Mouse (Mus musculus) C2C12 (cell line): ENCODE data around the gene Mrtfb. TPM values are rescaled to one million over a fixed set of nuclear protein-coding genes. Genes with fewer than 3 reads are reported as not detected.

ENCODE experiments used
- H3K27me3 ChIP-seq: one replicate; pipeline ENCODE4 v1.6.1; 2011; ENCODE audit not compliant: control insufficient read depth, insufficient read depth, insufficient read length
- H3K36me3 ChIP-seq: one replicate; pipeline ENCODE4 v1.6.1; 2011; ENCODE audit not compliant: control insufficient read depth, insufficient read depth
- H3K4me3 ChIP-seq: one replicate; pipeline ENCODE4 v1.5.1; 2011; ENCODE audit warnings: mild to moderate bottlenecking, control low read depth; ENCODE audit not compliant: poor library complexity, insufficient read depth, severe bottlenecking
- H3K79me2 ChIP-seq: one replicate; pipeline ENCODE4 v1.6.1; 2011; ENCODE audit not compliant: control insufficient read depth, insufficient read depth
- H3K79me3 ChIP-seq: one replicate; pipeline ENCODE4 v1.6.1; 2011; ENCODE audit warnings: low read depth, control low read depth
- H3ac ChIP-seq: one replicate; pipeline ENCODE3; 2011; ENCODE audit warnings: low read depth; ENCODE audit not compliant: control insufficient read depth, insufficient read length
- CEBPB ChIP-seq: IDR thresholded peaks from one replicate; pipeline ENCODE4 v1.6.1; 2011; ENCODE audit warnings: low read depth, mild to moderate bottlenecking, control low read depth, moderate library complexity
- CTCF ChIP-seq: IDR thresholded peaks from one replicate; pipeline ENCODE4 v1.5.1; 2011; ENCODE audit not compliant: control insufficient read depth, insufficient read depth, insufficient read length
- FOSL1 ChIP-seq: IDR thresholded peaks from one replicate; pipeline ENCODE4 v1.8.0; 2011; ENCODE audit warnings: mild to moderate bottlenecking, low read length; ENCODE audit not compliant: poor library complexity, insufficient read depth, severe bottlenecking
- MAX ChIP-seq: IDR thresholded peaks from one replicate; pipeline ENCODE4 v1.6.1; 2011; ENCODE audit warnings: mild to moderate bottlenecking, control low read depth
- MYOD1 ChIP-seq: IDR thresholded peaks from one replicate; pipeline ENCODE4 v1.6.1; 2011; ENCODE audit warnings: low read depth; ENCODE audit not compliant: control insufficient read depth, insufficient read length
- MYOG ChIP-seq: IDR thresholded peaks from one replicate; pipeline ENCODE4 v1.6.1; 2011; ENCODE audit not compliant: control insufficient read depth, insufficient read length; ENCODE audit errors: extremely low read depth
- USF1 ChIP-seq: IDR thresholded peaks from one replicate; pipeline ENCODE4 v1.6.1; 2011; ENCODE audit warnings: low read depth, mild to moderate bottlenecking, control low read depth, moderate library complexity
- microRNA-seq: library from miRNA; unstranded; fragments of <30 nt; microRNA quantifications from one replicate; pipeline ENCODE4, GENCODE M21; 2019; ENCODE audit warnings: borderline microRNAs expressed
- polyA plus RNA-seq: library from polyadenylated mRNA; unstranded; fragments of >200 nt; fragmentation: generic; extraction: Trizol; gene quantifications from one replicate; pipeline ENCODE4 v1.2.1, GENCODE M21; 2012; ENCODE audit warnings: missing spikeins

The Mrtfb gene
- polyA plus RNA-seq, 1 experiment, result 6.6 TPM

- Histone ChIP-seq H3K4me3 (no peak overlapping the region), H3K79me2 (no peaks in the 10 kb centered on the region), H3K79me3 (no peaks in the 10 kb centered on the region), H3ac (no peak overlapping the region), H3K36me3 (no peaks in the 10 kb centered on the region), H3K27me3 (no peaks in the 10 kb centered on the region)
- no peak for TF ChIP-seq FOSL1
- no peak for TF ChIP-seq MYOD1
- TF ChIP-seq MAX, result no peak
- no peak for TF ChIP-seq CEBPB
- TF ChIP-seq MYOG, result no peak
- TF ChIP-seq USF1, result no peak
- TF ChIP-seq CTCF, result no peak
These were observed 203.8 kb downstream of the Mrtfb start for GRCm38 (mm10) chr16:13460071-13460470.

DNA sequence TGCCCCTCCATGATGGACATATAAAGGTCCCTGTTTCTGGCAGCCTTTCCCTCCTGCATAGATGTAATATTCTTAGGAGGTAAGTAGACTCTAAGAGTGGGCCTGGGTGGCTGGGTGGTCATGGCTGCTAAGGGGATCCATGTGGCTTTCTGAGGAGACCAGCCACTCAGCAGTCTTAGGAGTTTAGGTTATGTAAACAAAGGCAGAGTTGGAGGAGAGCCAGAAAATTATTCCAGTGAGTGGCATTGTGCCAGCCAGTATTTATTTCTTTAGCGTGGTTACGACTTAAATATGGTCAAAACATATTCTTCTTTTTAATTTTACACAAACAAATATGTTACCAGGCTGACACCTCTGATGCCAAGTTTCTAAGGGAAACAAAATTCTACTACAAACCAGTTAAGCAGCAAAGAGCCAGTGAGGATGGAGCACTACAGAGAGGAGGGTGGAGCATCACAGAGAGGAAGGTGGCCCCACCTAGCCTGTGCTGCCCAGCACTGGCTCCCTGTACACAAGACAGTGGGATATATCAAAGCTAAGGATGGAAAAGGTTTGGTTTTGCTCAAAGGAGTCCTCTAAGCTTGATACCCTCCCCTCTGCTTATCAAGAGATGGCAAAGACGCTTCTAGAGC is 204.6 kb downstream of the Mrtfb start:
- TF ChIP-seq FOSL1, result no peak
- no peak for TF ChIP-seq MYOD1
- no peak for TF ChIP-seq USF1
- no peak for TF ChIP-seq MAX
- no peak for TF ChIP-seq CEBPB
- no peak for TF ChIP-seq MYOG
- TF ChIP-seq CTCF, result no peak
- Histone ChIP-seq H3K36me3 (no peaks in the 10 kb centered on the region), H3ac (no peak overlapping the region), H3K27me3 (no peaks in the 10 kb centered on the region), H3K4me3 (no peak overlapping the region), H3K79me2 (no peaks in the 10 kb centered on the region), H3K79me3 (no peaks in the 10 kb centered on the region)

- Histone ChIP-seq H3K27me3 (no peaks in the 10 kb centered on the region), H3K4me3 (no peak overlapping the region), H3K79me2 (no peaks in the 10 kb centered on the region), H3K36me3 (no peaks in the 10 kb centered on the region), H3K79me3 (no peaks in the 10 kb centered on the region), H3ac (no peak overlapping the region)
- no peak for TF ChIP-seq MYOG
- no peak for TF ChIP-seq FOSL1
- TF ChIP-seq CEBPB, result no peak
- TF ChIP-seq MYOD1, result no peak
- no peak for TF ChIP-seq CTCF
- TF ChIP-seq MAX, result no peak
- TF ChIP-seq USF1, result no peak
These were observed 208.4 kb downstream of the Mrtfb start for GRCm38 (mm10) chr16:13464662-13465061.

Small RNA genes lying within 50 kb of the gene (microRNA-seq; reads per million reads assigned to microRNA genes)
- 81.1 reads per million, percentile 73 among the genes with 10 or more reads in this experiment for gene Mir193b
- gene Mir365-1, result 0.72 reads per million, percentile 15 among the genes with 10 or more reads in this experiment

Other genes with a start within 250 kb of the Mrtfb start
- 6.6 TPM for gene Ercc4, start 146.8 kb upstream of the Mrtfb start, polyA plus RNA-seq